8 mouse cellular contexts compared by ENCODE assay signal in the genomic region with DNA sequence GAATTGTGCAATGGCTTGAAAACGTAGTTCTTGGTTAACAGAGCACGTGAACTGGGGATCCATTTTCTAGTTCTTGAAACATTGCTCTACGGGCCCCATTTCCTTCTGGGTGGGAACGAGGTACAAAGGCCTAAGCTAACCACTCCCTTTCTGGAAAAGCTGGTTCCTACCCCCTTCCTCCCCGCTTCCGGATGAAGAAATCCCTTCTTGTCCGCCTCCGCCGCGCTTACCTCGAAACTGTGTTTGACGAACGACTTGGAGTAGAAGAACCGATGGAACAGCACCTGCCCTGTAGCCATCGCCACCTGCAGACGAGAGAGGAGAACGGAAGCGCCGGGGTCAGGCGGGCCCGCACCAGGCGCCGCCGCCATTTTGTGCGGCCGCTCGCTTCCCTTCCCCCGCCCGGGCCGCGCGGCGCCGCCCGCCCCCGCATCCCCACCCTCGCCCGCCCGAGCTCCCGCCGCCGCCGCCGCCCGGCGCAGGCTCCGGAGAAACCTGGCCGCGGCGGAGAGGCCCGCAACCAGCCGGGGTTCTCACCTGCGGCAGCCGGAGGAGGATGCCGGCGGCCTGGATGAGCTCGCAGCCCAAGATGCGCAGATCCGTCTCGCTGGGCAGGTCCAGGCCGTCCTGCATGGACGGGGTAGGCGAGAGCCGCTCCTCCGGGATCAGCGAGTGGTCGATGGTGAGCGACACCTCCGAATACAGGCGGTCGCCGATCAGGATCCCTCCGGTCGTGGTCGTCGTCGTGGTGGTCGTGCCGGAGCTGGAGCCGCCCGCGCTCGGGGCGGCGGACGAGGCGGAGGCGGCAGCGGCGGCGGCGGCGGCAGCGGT. TPM values are rescaled to one million over a fixed set of nuclear protein-coding genes. Genes with fewer than 3 reads are reported as not detected.
DNase-seq lines count a peak whose midpoint lies in the region; ATAC-seq and TF ChIP-seq lines count a peak whose summit lies in the region.

No protein-coding gene starts in this region.

- peaks cover 15% of the 10 kb centered on the region for H3K36me3 ChIP-seq in intestine, postnatal 0 days (ENCODE audit: control insufficient read depth, insufficient read depth)
- peaks cover 22% of the 10 kb centered on the region for H3K36me3 ChIP-seq in limb, embryonic 13.5 days
- peaks cover 35% of the 10 kb centered on the region for H3K36me3 ChIP-seq in midbrain, embryonic 14.5 days (ENCODE audit: control insufficient read depth, insufficient read depth, low read length)
- H3K36me3 ChIP-seq in spleen, adult 2 months (ENCODE audit: control insufficient read depth, insufficient read depth, low read length), result peaks cover 22% of the 10 kb centered on the region

- H3K9me3 ChIP-seq in intestine, postnatal 0 days (ENCODE audit: control insufficient read depth), result no peaks in the 10 kb centered on the region
- no peaks in the 10 kb centered on the region for H3K9me3 ChIP-seq in limb, embryonic 13.5 days
- H3K9me3 ChIP-seq in midbrain, embryonic 14.5 days (ENCODE audit: control insufficient read depth, low read length), result no peaks in the 10 kb centered on the region

- H3K27me3 ChIP-seq in intestine, postnatal 0 days (replicated peaks; ENCODE audit: control insufficient read depth, insufficient read depth, low read length), result no peaks in the 10 kb centered on the region
- H3K27me3 ChIP-seq in limb, embryonic 13.5 days, result no peaks in the 10 kb centered on the region
- no peaks in the 10 kb centered on the region for H3K27me3 ChIP-seq in midbrain, embryonic 14.5 days (ENCODE audit: control insufficient read depth, insufficient read depth, low read length)
- H3K27me3 ChIP-seq in spleen, adult 2 months (ENCODE audit: control insufficient read depth, insufficient read depth, low read length), result no peaks in the 10 kb centered on the region

- H3K27ac ChIP-seq in intestine, postnatal 0 days (ENCODE audit: low read depth, low read length), result peak overlapping the region; percentile 100
- peak overlapping the region; percentile 100 for H3K27ac ChIP-seq in limb, embryonic 13.5 days
- H3K27ac ChIP-seq in midbrain, embryonic 14.5 days (replicated peaks; ENCODE audit: low read depth, low read length), result peak overlapping the region; percentile 99
- H3K27ac ChIP-seq in spleen, adult 2 months (ENCODE audit: insufficient read depth, low read length), result peak overlapping the region; percentile 99

- H3K4me1 ChIP-seq in intestine, postnatal 0 days (replicated peaks; ENCODE audit: control insufficient read depth, insufficient read depth, low read length), result peaks cover 9% of the 10 kb centered on the region; the same call in 1 of the 2 replicates
- peaks cover 39% of the 10 kb centered on the region for H3K4me1 ChIP-seq in limb, embryonic 13.5 days
- peaks cover 42% of the 10 kb centered on the region for H3K4me1 ChIP-seq in midbrain, embryonic 14.5 days (ENCODE audit: control insufficient read depth, insufficient read depth, low read length)
- peaks cover 12% of the 10 kb centered on the region for H3K4me1 ChIP-seq in spleen, adult 2 months (ENCODE audit: control insufficient read depth, insufficient read depth, insufficient read length)

- WGBS in intestine, postnatal 0 days, result under 1% methylated on average over 82 of the region's 94 CpGs
- WGBS in limb, embryonic 13.5 days, result under 1% methylated on average over 88 of the region's 94 CpGs
- WGBS in midbrain, embryonic 14.5 days, result under 1% methylated on average over 85 of the region's 94 CpGs
- under 1% methylated on average over 88 of the region's 94 CpGs for WGBS in spleen, adult 2 months

- peak; percentile 57 for ATAC-seq in granulocyte monocyte progenitor cell, adult 5-6 weeks (replicated peaks; ENCODE audit: poor library complexity, severe bottlenecking)
- ATAC-seq in intestine, postnatal 0 days, result peak; percentile 66
- ATAC-seq in limb, embryonic 13.5 days (ENCODE audit: low FRiP score, low read depth), result peak; percentile 76
- peak; percentile 78 for ATAC-seq in midbrain, embryonic 14.5 days (ENCODE audit: low FRiP score, low TSS enrichment)

- DNase-seq in ovary, postnatal 10 days (ENCODE audit: low spot score), result peak; percentile 34
- no peak for DNase-seq in ovary, adult 18-20 months (ENCODE audit: low spot score)
- DNase-seq in embryo, embryonic 9.5 days (ENCODE audit: extremely low spot score), result peak; percentile 75
- DNase-seq in midbrain, embryonic 14.5 days, result peak; percentile 87
- DNase-seq in spleen, adult 2 months (ENCODE audit: low read depth in 1 of 2, low spot score in 2 of 2), result peak; percentile 48 to 56

- peak overlapping the region; percentile 95 for H3K4me3 ChIP-seq in intestine, postnatal 0 days (ENCODE audit: low read depth, low read length)
- H3K4me3 ChIP-seq in limb, embryonic 13.5 days, result peak overlapping the region; percentile 98
- H3K4me3 ChIP-seq in midbrain, embryonic 14.5 days (replicated peaks; ENCODE audit: low read depth, low read length), result peak overlapping the region; percentile 99
- peak overlapping the region; percentile 93 for H3K4me3 ChIP-seq in spleen, adult 2 months (ENCODE audit: extremely low read depth, insufficient read depth, insufficient read length)

- no peak for TF ChIP-seq POLR2A in spleen, adult 2 months (IDR thresholded peaks at IDR 0.05; ENCODE audit: low read depth, low read length)

- peak overlapping the region; percentile 99 for H3K9ac ChIP-seq in intestine, postnatal 0 days (ENCODE audit: low read depth, low read length)
- peak overlapping the region; percentile 99 for H3K9ac ChIP-seq in limb, embryonic 13.5 days
- peak overlapping the region; percentile 100 for H3K9ac ChIP-seq in midbrain, embryonic 14.5 days (replicated peaks; ENCODE audit: low read length)

- H3K4me2 ChIP-seq in intestine, postnatal 0 days (replicated peaks; ENCODE audit: low read depth), result peak overlapping the region; percentile 80
- H3K4me2 ChIP-seq in limb, embryonic 13.5 days (replicated peaks), result peak overlapping the region; percentile 90
- peak overlapping the region; percentile 93 for H3K4me2 ChIP-seq in midbrain, embryonic 14.5 days (ENCODE audit: low read length)

- TF ChIP-seq CTCF in intestine, postnatal 0 days (IDR thresholded peaks at IDR 0.05; ENCODE audit: low read depth), result peak; percentile 53
- peak; percentile 9; the same call in 1 of the 2 replicates for TF ChIP-seq CTCF in spleen, adult 2 months (IDR thresholded peaks at IDR 0.05; ENCODE audit: extremely low read depth, insufficient read depth, insufficient read length, insufficient replicate concordance)

RNA-seq across cellular contexts. Expression of gene Ccnl1, which starts 0.6 kb away (rescaled TPM):
- total RNA-seq in granulocyte monocyte progenitor cell, adult 5-6 weeks (2014; fragmentation: Nextera tagmentation), result 131 and 167 TPM in 2 replicates
- 289 and 310 TPM in 2 replicates for total RNA-seq in granulocyte monocyte progenitor cell, adult 5-6 weeks (2017)
- polyA plus RNA-seq in intestine, postnatal 0 days (2015; fragmentation: Nextera tagmentation; extraction: Ambion mirVana), result 47.6 and 52.8 TPM in 2 replicates
- 118 and 120 TPM in 2 replicates for polyA plus RNA-seq in limb, embryonic 13.5 days (2015; fragmentation: Nextera tagmentation; extraction: Ambion mirVana)
- polyA plus RNA-seq in midbrain, embryonic 14.5 days (2014; fragmentation: Nextera tagmentation; extraction: Ambion mirVana), result 78.1 and 99.0 TPM in 2 replicates
- 52.5 and 95.8 TPM in 2 replicates for polyA plus RNA-seq in spleen, adult 2 months (2012; rRNA removed)
